Mouse (Mus musculus) B cell, adult 62 days (primary cell): Measurements from ENCODE around the gene Trim33. TPM values are rescaled to one million over a fixed set of nuclear protein-coding genes. Genes with fewer than 3 reads are reported as not detected.

Experiments
- total RNA-seq: library from RNA; stranded (reverse); gene quantifications from 4 replicates; pipeline ENCODE4 v1.2.4, GENCODE M21; 2023

Gene Trim33
- 72.6 to 79.3 TPM (median 76.0 TPM) in 4 replicates for total RNA-seq

DNA sequence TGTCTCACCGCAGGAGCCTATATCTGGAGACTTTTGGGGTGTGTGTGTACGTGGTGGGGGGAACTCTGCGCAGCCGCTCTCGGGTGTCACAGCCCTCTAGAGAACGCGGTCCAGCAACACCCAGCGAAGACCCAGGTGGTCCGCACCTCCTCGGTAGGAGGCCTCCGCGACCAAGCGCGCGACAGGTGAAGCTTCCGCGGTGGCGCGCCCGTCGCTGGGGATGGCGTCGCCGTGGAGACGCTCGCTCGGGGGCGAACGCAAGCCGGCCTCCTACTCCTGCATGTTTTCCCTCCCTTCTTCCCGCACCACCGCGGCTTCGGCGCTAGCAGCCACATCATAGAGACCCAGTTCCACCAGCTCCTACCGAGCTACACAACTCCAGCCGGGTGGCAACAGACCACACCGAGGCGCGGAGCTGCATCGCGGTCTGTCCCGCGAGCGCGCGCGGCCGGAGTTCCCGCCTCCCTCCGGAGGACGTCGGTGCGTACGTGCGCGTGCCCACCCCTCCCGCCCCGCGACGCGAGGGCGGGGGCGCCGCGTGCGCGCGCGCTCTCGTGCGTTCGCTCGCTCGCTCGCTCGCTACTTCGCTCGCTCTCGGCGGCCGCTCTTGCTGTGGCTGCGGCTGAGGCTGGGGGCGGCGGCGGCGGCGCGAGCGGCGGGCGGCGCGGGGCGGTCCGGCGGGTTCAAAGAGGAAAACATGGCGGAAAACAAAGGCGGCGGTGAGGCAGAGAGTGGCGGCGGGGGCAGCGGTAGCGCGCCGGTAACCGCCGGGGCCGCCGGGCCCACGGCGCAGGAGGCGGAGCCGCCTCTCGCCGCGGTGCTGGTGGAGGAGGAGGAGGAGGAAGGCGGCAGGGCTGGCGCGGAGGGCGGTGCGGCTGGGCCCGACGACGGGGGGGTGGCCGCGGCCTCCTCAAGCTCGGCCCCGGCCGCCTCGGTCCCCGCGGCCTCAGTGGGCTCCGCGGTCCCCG, at the start of gene Trim33:
Trim33 (plus strand) TSS at position 112 of the 968 bp plus-strand sequence.

Other genes with a start within 250 kb of the Trim33 start
- gene Nras, start 221.0 kb upstream of the Trim33 start, total RNA-seq: 90.7 to 119 TPM (median 96.2 TPM) in 4 replicates
- gene Ampd1, start 205.3 kb upstream of the Trim33 start, total RNA-seq: 0.34 to 1.1 TPM (median 0.36 TPM) in 3 of 4 replicates, not detected in the other
- 0.18 to 0.60 TPM (median 0.26 TPM) in 4 replicates for gene Dennd2c, start 176.7 kb upstream of the Trim33 start, total RNA-seq
- 87.0 to 110 TPM (median 103 TPM) in 4 replicates for gene Bcas2, start 107.6 kb upstream of the Trim33 start, total RNA-seq